Mouse (Mus musculus): ENCODE measurements at regions not wholly inside any gene's neighbourhood (a gene's known extent, or its start where the extent isn't known, plus 50 kb on each side); places are given as distances from the start of the nearest gene placed in this dataset.
A peak's percentile ranks its signal among the peaks of the same experiment; 100 is the strongest.

DNA sequence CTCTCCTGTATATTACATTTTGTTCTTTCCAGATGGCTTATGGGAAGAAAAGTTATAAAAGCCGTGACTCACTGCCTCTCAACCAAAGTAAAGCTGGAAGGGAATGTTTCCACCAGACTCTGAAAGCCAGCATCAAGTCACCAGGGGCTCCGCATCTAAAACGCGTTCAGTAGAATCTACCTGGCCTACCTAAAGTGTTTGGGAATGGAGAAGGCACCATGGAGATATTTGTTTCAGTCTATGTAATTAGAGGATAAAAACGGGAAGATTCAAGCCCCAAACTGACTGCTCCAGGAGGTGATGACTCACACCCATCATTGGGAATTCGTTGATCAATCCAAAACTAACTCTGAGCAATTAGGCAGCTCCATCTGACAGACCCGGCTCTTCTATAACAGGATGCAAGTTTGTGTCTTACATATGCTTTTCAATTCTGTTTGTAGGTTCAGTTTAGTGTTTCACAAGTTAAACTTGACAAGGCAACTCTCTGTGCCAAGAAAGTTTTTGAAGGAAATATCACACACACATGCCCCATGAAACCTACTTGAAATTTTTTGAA, 84.8 kb upstream of the Grin2a start:
- H3K9ac ChIP-seq (ENCODE audit: control insufficient read depth, low read depth, low read length, poor library complexity, severe bottlenecking): no peak overlapping the region
- H3K36me3 ChIP-seq (ENCODE audit: control insufficient read depth in 1 of 2, insufficient read depth in 2 of 2, low read length in 2 of 2): no peaks in the 10 kb centered on the region
- H3K4me1 ChIP-seq (ENCODE audit: control insufficient read depth in 1 of 2, insufficient read depth in 2 of 2, low read length in 2 of 2): no peaks in the 10 kb centered on the region
- DNase-seq (ENCODE audit: low read depth, low spot score): no peak
- no peak for TF ChIP-seq POLR2AphosphoS2 (IDR thresholded peaks at IDR 0.05; ENCODE audit: low read length)
- no peak for TF ChIP-seq JUND (IDR thresholded peaks at IDR 0.05; ENCODE audit: low read depth, low read length)
- TF ChIP-seq TAL1 (IDR thresholded peaks at IDR 0.05; ENCODE audit: low read length): no peak
- no peaks in the 10 kb centered on the region for H3K9me3 ChIP-seq (replicated peaks; ENCODE audit: insufficient read depth, low read length)
- no peaks in the 10 kb centered on the region for H3K27me3 ChIP-seq (ENCODE audit: control insufficient read depth in 1 of 2, insufficient read depth in 2 of 2, low read length in 2 of 2)
- no peak overlapping the region for H3K27ac ChIP-seq (ENCODE audit: control insufficient read depth, low read depth, low read length)
- H3K4me3 ChIP-seq (ENCODE audit: control insufficient read depth in 1 of 2, insufficient read depth in 1 of 2, low read depth in 2 of 2, low read length in 2 of 2): no peak overlapping the region
- no peaks in the 10 kb centered on the region for H3K79me2 ChIP-seq (ENCODE audit: control insufficient read depth, insufficient read depth, low read length, poor library complexity)

DNA sequence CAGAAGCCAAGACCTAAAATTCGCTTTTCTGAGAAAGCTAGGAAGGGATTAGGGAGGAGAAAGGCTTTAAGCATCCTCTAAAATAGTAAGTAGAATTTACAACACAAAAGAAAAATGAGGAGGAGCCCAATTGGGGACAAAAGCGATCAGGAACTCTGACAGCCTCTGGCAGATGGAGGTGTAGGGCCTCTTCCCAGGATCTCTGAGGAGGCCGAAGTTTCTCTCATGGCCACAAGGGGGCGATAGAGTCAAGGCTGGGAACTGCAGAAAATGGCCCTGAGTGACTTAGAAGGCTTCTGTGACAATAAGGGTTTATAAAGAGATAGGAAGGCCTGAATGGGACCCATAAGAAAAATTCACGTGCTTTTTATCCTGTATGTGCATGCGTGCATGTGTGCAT, 77.8 kb upstream of the Grin2a start:
- Histone ChIP-seq H3K9ac (ENCODE audit: control insufficient read depth, low read depth, low read length, poor library complexity, severe bottlenecking) (no peak overlapping the region), H3K4me3 (ENCODE audit: control insufficient read depth in 1 of 2, insufficient read depth in 1 of 2, low read depth in 2 of 2, low read length in 2 of 2) (no peak overlapping the region), H3K79me2 (ENCODE audit: control insufficient read depth, insufficient read depth, low read length, poor library complexity) (no peaks in the 10 kb centered on the region), H3K4me1 (ENCODE audit: control insufficient read depth in 1 of 2, insufficient read depth in 2 of 2, low read length in 2 of 2) (no peaks in the 10 kb centered on the region), H3K27me3 (ENCODE audit: control insufficient read depth in 1 of 2, insufficient read depth in 2 of 2, low read length in 2 of 2) (no peaks in the 10 kb centered on the region), H3K9me3 (replicated peaks; ENCODE audit: insufficient read depth, low read length) (no peaks in the 10 kb centered on the region), H3K36me3 (ENCODE audit: control insufficient read depth in 1 of 2, insufficient read depth in 2 of 2, low read length in 2 of 2) (no peaks in the 10 kb centered on the region), H3K27ac (ENCODE audit: control insufficient read depth, low read depth, low read length) (no peak overlapping the region)
- TF ChIP-seq NRF1 (IDR thresholded peaks at IDR 0.05; ENCODE audit: insufficient read depth, low read depth, low read length, poor library complexity, severe bottlenecking) (no peak), CTCF (IDR thresholded peaks at IDR 0.05 in 2 of 3, conservative IDR thresholded peaks at IDR 0.05 in 1 of 3; ENCODE audit: control insufficient read depth in 1 of 3, insufficient read depth in 1 of 3, low read depth in 2 of 3, low read length in 3 of 3, poor library complexity in 1 of 3, severe bottlenecking in 1 of 3) (peak; percentile 51 to 77 (median 67)), SMC3 (IDR thresholded peaks at IDR 0.05; ENCODE audit: low read depth, low read length) (peak; percentile 40; the same call in 1 of the 2 replicates), RAD21 (IDR thresholded peaks at IDR 0.05; ENCODE audit: low read depth, low read length) (peak; percentile 34)
- DNase-seq (ENCODE audit: low read depth, low spot score): peak; percentile 34

DNA sequence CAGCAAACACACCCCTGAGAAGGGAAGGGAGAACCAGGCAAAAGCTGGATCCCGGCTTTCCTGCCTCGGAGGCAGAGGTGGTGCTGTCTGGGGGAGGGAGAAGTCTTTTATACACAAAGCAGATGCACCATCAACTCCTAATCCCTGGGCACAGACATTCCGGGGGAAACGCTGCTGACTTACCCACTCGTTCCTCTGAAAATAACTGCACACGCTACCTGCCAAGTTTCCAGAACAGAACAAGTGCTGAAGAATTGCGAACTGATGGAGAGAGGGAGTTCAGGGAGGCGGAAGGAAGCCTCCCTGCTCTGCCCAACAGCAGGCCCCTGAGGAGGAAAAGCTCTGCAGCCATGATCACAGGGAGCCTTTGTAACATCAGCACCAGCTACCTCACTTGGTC, 68.1 kb upstream of the Grin2a start:
- Histone ChIP-seq H3K27me3 (ENCODE audit: control insufficient read depth in 1 of 2, insufficient read depth in 2 of 2, low read length in 2 of 2) (no peaks in the 10 kb centered on the region), H3K36me3 (ENCODE audit: control insufficient read depth in 1 of 2, insufficient read depth in 2 of 2, low read length in 2 of 2) (no peaks in the 10 kb centered on the region), H3K4me1 (ENCODE audit: control insufficient read depth in 1 of 2, insufficient read depth in 2 of 2, low read length in 2 of 2) (no peaks in the 10 kb centered on the region), H3K9ac (ENCODE audit: control insufficient read depth, low read depth, low read length, poor library complexity, severe bottlenecking) (no peak overlapping the region), H3K4me3 (ENCODE audit: control insufficient read depth in 1 of 2, insufficient read depth in 1 of 2, low read depth in 2 of 2, low read length in 2 of 2) (no peak overlapping the region), H3K9me3 (replicated peaks; ENCODE audit: insufficient read depth, low read length) (no peaks in the 10 kb centered on the region), H3K79me2 (ENCODE audit: control insufficient read depth, insufficient read depth, low read length, poor library complexity) (no peaks in the 10 kb centered on the region), H3K27ac (ENCODE audit: control insufficient read depth, low read depth, low read length) (no peak overlapping the region)
- DNase-seq (ENCODE audit: low read depth, low spot score): no peak
- TF ChIP-seq NELFE (IDR thresholded peaks at IDR 0.05; ENCODE audit: low read depth, low read length) (no peak), NRF1 (IDR thresholded peaks at IDR 0.05; ENCODE audit: insufficient read depth, low read depth, low read length, poor library complexity, severe bottlenecking) (no peak), GABPA (IDR thresholded peaks at IDR 0.05; ENCODE audit: low read depth, low read length) (no peak), TAL1 (IDR thresholded peaks at IDR 0.05; ENCODE audit: low read length) (no peak), POLR2AphosphoS5 (IDR thresholded peaks at IDR 0.05; ENCODE audit: borderline replicate concordance, low read depth, low read length) (no peak), GATA1 (IDR thresholded peaks at IDR 0.05; ENCODE audit: low read depth, low read length) (no peak), ZC3H11A (IDR thresholded peaks at IDR 0.05; ENCODE audit: low read depth, low read length) (no peak), TCF12 (IDR thresholded peaks at IDR 0.05; ENCODE audit: low read depth, low read length) (no peak), ETS1 (IDR thresholded peaks at IDR 0.05; ENCODE audit: low read depth, low read length) (no peak), SIN3A (IDR thresholded peaks at IDR 0.05; ENCODE audit: low read length) (no peak), MAX (IDR thresholded peaks at IDR 0.05; ENCODE audit: low read length) (no peak), ELF1 (IDR thresholded peaks at IDR 0.05; ENCODE audit: low read depth, low read length) (no peak), CHD2 (IDR thresholded peaks at IDR 0.05; ENCODE audit: low read length) (no peak), MYB (IDR thresholded peaks at IDR 0.05; ENCODE audit: low read depth, low read length) (no peak), CTCF (IDR thresholded peaks at IDR 0.05 in 2 of 3, conservative IDR thresholded peaks at IDR 0.05 in 1 of 3; ENCODE audit: control insufficient read depth in 1 of 3, insufficient read depth in 1 of 3, low read depth in 2 of 3, low read length in 3 of 3, poor library complexity in 1 of 3, severe bottlenecking in 1 of 3) (no peak), USF1 (IDR thresholded peaks at IDR 0.05; ENCODE audit: low read depth, low read length) (no peak), POLR2A (IDR thresholded peaks at IDR 0.05; ENCODE audit: control insufficient read depth in 1 of 2, insufficient read depth in 1 of 2, low read depth in 1 of 2, low read length in 2 of 2, poor library complexity in 1 of 2) (no peak), MAFK (IDR thresholded peaks at IDR 0.05; ENCODE audit: borderline replicate concordance, low read depth, low read length) (no peak)

All from MEL (cell line).